Comparison of ENCODE assay signal across 8 mouse cellular contexts in the genomic region with DNA sequence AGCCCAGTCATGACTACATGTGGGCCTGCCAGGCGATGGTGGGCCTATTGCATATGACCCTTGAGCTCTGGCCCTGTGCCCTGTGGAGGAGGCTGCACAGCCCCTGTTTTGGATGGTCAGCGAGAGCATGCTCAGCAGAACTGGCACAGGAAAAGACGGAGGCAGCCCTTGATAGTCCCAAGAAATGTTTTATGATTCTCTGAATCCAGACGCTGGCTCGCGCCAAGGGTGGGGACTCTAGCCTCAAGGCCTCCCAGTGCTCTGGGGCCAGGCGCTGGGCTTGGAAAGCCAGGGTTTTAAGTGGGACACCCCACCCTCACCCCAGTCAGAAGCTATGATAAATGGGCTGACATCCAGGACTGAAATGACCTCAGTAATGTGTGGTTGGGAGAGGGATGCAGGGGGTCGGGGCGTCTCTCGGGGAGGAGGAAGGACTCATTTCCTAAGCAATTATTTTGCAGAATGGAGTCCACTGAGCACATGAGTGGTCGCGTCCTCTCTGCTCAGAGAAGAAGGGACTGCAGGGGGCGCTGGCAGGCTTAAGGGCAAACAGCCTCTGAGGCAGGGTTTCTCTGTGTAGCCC. TPM values are rescaled to one million over a fixed set of nuclear protein-coding genes. Genes with fewer than 3 reads are reported as not detected.
A peak's percentile ranks its signal among the peaks of the same experiment; 100 is the strongest.
DNase-seq lines count a peak whose midpoint lies in the region; ATAC-seq lines count a peak whose summit lies in the region.

No protein-coding gene starts in this region.

- peak; percentile 40 to 47 for DNase-seq in B cell, adult 2 months
- peak; percentile 26 for DNase-seq in Muller cell, postnatal 12 days (ENCODE audit: inconsistent ontology term)
- peak; percentile 78 for DNase-seq in skeletal muscle tissue, adult 2 months (ENCODE audit: low read depth, low spot score)
- DNase-seq in embryo, embryonic 11 days = no peak
- DNase-seq in layer of hippocampus, adult 9-10 months (ENCODE audit: low spot score) = no peak
- no peak for DNase-seq in cerebellum, adult 11 months

- no peak overlapping the region for H3K9ac ChIP-seq in heart, embryonic 15.5 days
- peak overlapping the region; percentile 37; the same call in 1 of the 2 replicates for H3K9ac ChIP-seq in limb, embryonic 15.5 days

- ATAC-seq in heart, embryonic 15.5 days (replicated peaks; ENCODE audit: insufficient number of reproducible peaks, insufficient read depth, low FRiP score, low read depth) = no peak
- peak; percentile 32; the same call in 1 of the 2 replicates for ATAC-seq in limb, embryonic 15.5 days (ENCODE audit: insufficient number of reproducible peaks, low FRiP score, low TSS enrichment, low read depth)

- H3K36me3 ChIP-seq in heart, embryonic 15.5 days = no peaks in the 10 kb centered on the region
- no peaks in the 10 kb centered on the region for H3K36me3 ChIP-seq in limb, embryonic 15.5 days

- H3K27ac ChIP-seq in heart, embryonic 15.5 days = 0 out of 2 replicates have a peak overlapping the region, but pooled peaks have one; percentile 7
- H3K27ac ChIP-seq in limb, embryonic 15.5 days = peak overlapping the region; percentile 55

- no peak overlapping the region for H3K4me2 ChIP-seq in heart, embryonic 15.5 days
- no peak overlapping the region; the same call in 1 of the 2 replicates for H3K4me2 ChIP-seq in limb, embryonic 15.5 days

- 0 out of 2 replicates have a peak, but pooled peaks cover 7% of the 10 kb centered on the region for H3K27me3 ChIP-seq in heart, embryonic 15.5 days
- no peaks in the 10 kb centered on the region for H3K27me3 ChIP-seq in limb, embryonic 15.5 days

- H3K4me3 ChIP-seq in heart, embryonic 15.5 days = no peak overlapping the region
- no peak overlapping the region for H3K4me3 ChIP-seq in limb, embryonic 15.5 days

- H3K9me3 ChIP-seq in heart, embryonic 15.5 days (replicated peaks) = no peaks in the 10 kb centered on the region
- no peaks in the 10 kb centered on the region for H3K9me3 ChIP-seq in limb, embryonic 15.5 days

- peaks cover 54% of the 10 kb centered on the region for H3K4me1 ChIP-seq in heart, embryonic 15.5 days (replicated peaks)
- H3K4me1 ChIP-seq in limb, embryonic 15.5 days = peaks cover 76% of the 10 kb centered on the region

- WGBS in heart, embryonic 15.5 days = 60% methylated on average over 13 of the region's 13 CpGs
- 46% methylated on average over 13 of the region's 13 CpGs for WGBS in limb, embryonic 15.5 days

RNA-seq across cellular contexts. Expression of gene Ece1, which starts 5.7 kb away (rescaled TPM):
- 51.3 and 77.2 TPM in 2 replicates for polyA plus RNA-seq in heart, embryonic 15.5 days (2015; fragmentation: Nextera tagmentation; extraction: Ambion mirVana)
- 39.0 and 52.5 TPM in 2 replicates for polyA plus RNA-seq in limb, embryonic 15.5 days (2015; fragmentation: Nextera tagmentation; extraction: Ambion mirVana)

Comparison
In these comparisons a context has a peak if more than half of its experiments do, and no peak if none do; other contexts are left out.
1. DNase-seq: peak in B cell, adult 2 months (2 of 2), Muller cell, postnatal 12 days (single experiment) and skeletal muscle tissue, adult 2 months (single experiment); none in embryo, embryonic 11 days (single experiment), layer of hippocampus, adult 9-10 months (single experiment) and cerebellum, adult 11 months (single experiment).